Mouse (Mus musculus) kidney, embryonic 16.5 days (tissue): ENCODE data around the gene Git2. TPM values are rescaled to one million over a fixed set of nuclear protein-coding genes. Genes with fewer than 3 reads are reported as not detected.

ENCODE experiments used
- ATAC-seq: fragments of 200-750 bp; cut with Nextera tagmentation; 2 replicates; pipeline ENCODE4 v1.8.0; 2017; ENCODE audit warnings: moderate TSS enrichment; ENCODE audit not compliant: low FRiP score, low TSS enrichment
- H3K27ac ChIP-seq: fragments of 300-500 bp; sonication (generic); 2 replicates; pipeline ENCODE4 v1.5.1; 2014; ENCODE audit warnings: low read length
- H3K27me3 ChIP-seq: fragments of 300-500 bp; sonication (generic); 2 replicates; pipeline ENCODE4 v1.6.1; 2014; ENCODE audit warnings: low read length, control low read depth, mixed read lengths; ENCODE audit not compliant: insufficient read depth
- H3K36me3 ChIP-seq: fragments of 300-500 bp; sonication (generic); 2 replicates; pipeline ENCODE4 v1.6.1; 2014; ENCODE audit warnings: low read length, control low read depth, mixed read lengths; ENCODE audit not compliant: insufficient read depth
- H3K4me1 ChIP-seq: fragments of 300-500 bp; sonication (generic); 2 replicates; pipeline ENCODE4 v1.6.1; 2014; ENCODE audit warnings: low read length, control low read depth, mixed read lengths; ENCODE audit not compliant: insufficient read depth
- H3K4me2 ChIP-seq: fragments of 300-500 bp; sonication (generic); replicated peaks from 2 replicates; pipeline ENCODE4 v1.6.1; 2014; ENCODE audit warnings: low read depth, low read length
- H3K4me3 ChIP-seq: fragments of 300-500 bp; sonication (generic); 2 replicates; pipeline ENCODE4 v1.5.1; 2014; ENCODE audit warnings: mild to moderate bottlenecking, low read length
- H3K9ac ChIP-seq: fragments of 300-500 bp; sonication (generic); replicated peaks from 2 replicates; pipeline ENCODE4 v1.6.1; 2014; ENCODE audit warnings: low read length
- H3K9me3 ChIP-seq: fragments of 300-500 bp; sonication (generic); 2 replicates; pipeline ENCODE4 v1.6.1; 2016; ENCODE audit warnings: low read length, control low read depth
- WGBS: fragments of 180-500 bp; shearing (Covaris S2); extraction: QIAGEN DNeasy Blood & Tissue Kit; methylation state at CpG from one replicate; pipeline ENCODE4 v1.1.7; 2014; 5-methylcytosine and 5-hydroxymethylcytosine counted together
- polyA plus RNA-seq: library from polyadenylated mRNA; unstranded; fragments of >200 nt; fragmentation: Nextera tagmentation; extraction: Ambion mirVana; gene quantifications from 2 replicates; pipeline ENCODE4 v1.2.1, GENCODE M21; 2015

Git2 gene
- polyA plus RNA-seq, 1 experiment from 2014 or later = 45.7 TPM

- Histone ChIP-seq H3K4me1 (peaks cover 25% of the 10 kb centered on the region), H3K9ac (peak overlapping the region; percentile 96; the same call in 1 of the 2 replicates), H3K27me3 (no peaks in the 10 kb centered on the region), H3K4me3 (peak overlapping the region; percentile 85), H3K27ac (no peak overlapping the region), H3K9me3 (no peaks in the 10 kb centered on the region), H3K4me2 (peak overlapping the region; percentile 98), H3K36me3 (no peaks in the 10 kb centered on the region)
- no peak for ATAC-seq
- 68% methylated on average over 8 of the region's 8 CpGs for whole genome bisulfite sequencing
Measured at GRCm38 (mm10) chr5:114771796-114772195, 3.5 kb downstream of the Git2 start.

GRCm38 (mm10) chr5:114769786-114770185, 5.5 kb downstream of the Git2 start:
- Histone ChIP-seq H3K27me3 (no peaks in the 10 kb centered on the region), H3K4me3 (no peak overlapping the region), H3K9me3 (no peaks in the 10 kb centered on the region), H3K9ac (no peak overlapping the region), H3K27ac (no peak overlapping the region), H3K4me1 (peaks cover 10% of the 10 kb centered on the region), H3K4me2 (no peak overlapping the region), H3K36me3 (peaks cover 10% of the 10 kb centered on the region; the same call in 1 of the 2 replicates)
- WGBS = 87% methylated on average over 8 of the region's 8 CpGs
- ATAC-seq = no peak

- Histone ChIP-seq H3K36me3 (peaks cover 33% of the 10 kb centered on the region), H3K9me3 (no peaks in the 10 kb centered on the region), H3K9ac (no peak overlapping the region), H3K27me3 (no peaks in the 10 kb centered on the region), H3K4me1 (peaks cover 7% of the 10 kb centered on the region), H3K4me3 (no peak overlapping the region), H3K27ac (no peak overlapping the region), H3K4me2 (no peak overlapping the region)
- ATAC-seq = 0 out of 2 replicates have a peak, but pooled peaks have one; percentile 39
- 90% methylated on average over 7 of the region's 7 CpGs for WGBS
Measured at GRCm38 (mm10) chr5:114767185-114767584, 8.1 kb downstream of the Git2 start.

GRCm38 (mm10) chr5:114766686-114767085, 8.6 kb downstream of the Git2 start:
- Histone ChIP-seq H3K9ac (no peak overlapping the region), H3K4me3 (no peak overlapping the region), H3K4me2 (no peak overlapping the region), H3K9me3 (no peaks in the 10 kb centered on the region), H3K36me3 (peaks cover 34% of the 10 kb centered on the region), H3K27me3 (no peaks in the 10 kb centered on the region), H3K27ac (no peak overlapping the region), H3K4me1 (peaks cover 2% of the 10 kb centered on the region)
- ATAC-seq = no peak
- WGBS = 83% methylated on average over 8 of the region's 8 CpGs

DNA sequence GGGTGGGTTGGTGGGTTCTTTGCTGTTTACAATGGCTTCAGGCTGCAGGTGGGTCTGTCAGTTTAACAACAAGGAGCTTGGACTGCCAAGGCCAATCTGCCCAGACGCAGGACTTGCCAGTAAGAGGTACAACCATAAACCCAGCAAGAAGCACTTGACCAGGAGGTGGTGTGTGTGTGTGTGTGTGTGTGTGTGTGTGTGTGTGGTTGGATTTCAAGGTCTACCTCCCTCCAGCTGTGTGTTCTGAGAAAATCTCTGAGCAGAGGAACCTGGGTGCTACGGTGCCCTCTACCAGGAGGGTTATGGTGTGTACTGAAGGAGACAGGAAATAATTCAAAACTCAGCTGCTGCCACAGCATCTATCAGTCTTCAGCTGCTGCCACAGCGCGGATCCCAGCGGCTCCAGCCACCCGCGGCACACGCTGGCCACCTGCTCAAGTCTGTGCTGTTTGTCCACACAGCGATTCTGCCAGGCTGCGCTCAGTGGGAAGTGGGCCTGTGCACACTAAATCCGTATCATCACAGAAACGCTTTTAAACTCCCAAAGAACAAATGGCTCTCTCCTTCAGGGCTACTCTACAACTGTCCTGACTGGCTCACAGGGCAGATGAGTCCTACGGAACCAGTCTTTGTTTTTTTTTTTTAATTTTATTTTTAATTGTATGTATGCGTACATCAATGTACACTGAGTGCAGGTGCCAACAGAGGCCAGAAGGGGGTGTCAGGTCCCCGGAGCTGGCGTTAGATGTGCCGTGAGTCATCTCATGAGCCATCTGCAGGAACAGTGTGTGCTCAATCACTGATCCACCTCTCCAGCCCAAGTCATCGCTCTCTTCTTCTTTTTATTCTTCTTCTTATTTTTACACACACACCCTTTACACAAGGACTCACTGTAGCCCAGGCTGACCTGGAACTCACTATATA, 10.2 kb downstream of the Git2 start:
- WGBS = 88% methylated on average over 18 of the region's 18 CpGs
- Histone ChIP-seq H3K36me3 (peaks cover 44% of the 10 kb centered on the region), H3K27me3 (no peaks in the 10 kb centered on the region), H3K4me3 (no peak overlapping the region), H3K4me2 (no peak overlapping the region), H3K27ac (no peak overlapping the region), H3K9ac (no peak overlapping the region), H3K9me3 (no peaks in the 10 kb centered on the region), H3K4me1 (no peaks in the 10 kb centered on the region)
- ATAC-seq = no peak

DNA sequence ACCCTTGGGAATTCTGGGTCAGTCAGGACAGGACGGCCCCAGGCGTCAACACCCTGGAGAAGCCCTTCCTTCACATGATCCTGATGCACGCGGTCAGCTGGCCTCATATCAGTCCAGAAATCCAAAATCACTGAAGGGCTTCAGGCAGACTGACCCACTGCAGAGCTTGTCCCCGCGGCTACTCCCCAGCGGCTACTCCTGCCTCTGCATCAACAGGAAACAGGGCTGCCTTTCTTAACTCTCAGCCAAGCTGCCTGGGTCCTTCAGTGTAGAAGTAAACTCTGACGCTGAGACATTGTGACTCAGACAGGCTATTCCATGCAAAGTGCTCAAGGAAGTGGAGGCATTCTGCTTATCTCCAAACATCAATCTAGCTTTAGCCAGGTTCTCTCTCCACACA, 13.3 kb downstream of the Git2 start:
- H3K9me3 ChIP-seq = no peaks in the 10 kb centered on the region
- H3K4me1 ChIP-seq = no peaks in the 10 kb centered on the region
- H3K27me3 ChIP-seq = no peaks in the 10 kb centered on the region
- H3K4me3 ChIP-seq = no peak overlapping the region
- peaks cover 47% of the 10 kb centered on the region for H3K36me3 ChIP-seq
- H3K4me2 ChIP-seq = no peak overlapping the region
- WGBS = 80% methylated on average over 8 of the region's 8 CpGs
- no peak overlapping the region for H3K27ac ChIP-seq
- ATAC-seq = no peak
- no peak overlapping the region for H3K9ac ChIP-seq

GRCm38 (mm10) chr5:114759536-114760090, 15.7 kb downstream of the Git2 start:
- no peak overlapping the region for H3K27ac ChIP-seq
- no peak overlapping the region for H3K9ac ChIP-seq
- H3K4me3 ChIP-seq = no peak overlapping the region
- WGBS = 93% methylated on average over 5 of the region's 5 CpGs
- no peaks in the 10 kb centered on the region for H3K4me1 ChIP-seq
- no peak for ATAC-seq
- no peaks in the 10 kb centered on the region for H3K9me3 ChIP-seq
- H3K36me3 ChIP-seq = peaks cover 45% of the 10 kb centered on the region
- no peak overlapping the region for H3K4me2 ChIP-seq
- H3K27me3 ChIP-seq = no peaks in the 10 kb centered on the region

DNA sequence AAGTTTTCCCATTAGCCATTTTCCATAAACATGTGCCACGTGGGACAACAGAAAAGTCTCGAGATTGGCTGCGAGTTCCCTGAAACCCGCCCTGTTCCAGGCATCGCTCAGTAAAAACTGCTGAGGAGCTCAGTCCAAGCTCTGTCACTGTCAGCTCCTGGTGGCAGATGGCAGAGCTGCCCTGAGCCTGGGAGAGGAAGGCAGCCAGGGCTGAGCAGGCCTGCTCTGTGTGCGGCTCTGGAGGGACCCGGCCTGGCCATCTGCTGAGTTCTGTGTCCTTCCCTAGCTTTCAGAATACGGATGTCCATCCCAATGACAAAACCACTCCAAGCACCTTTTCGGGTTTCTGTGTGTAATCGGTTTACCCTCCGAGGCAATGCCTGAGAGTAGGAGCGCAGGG, 21.9 kb downstream of the Git2 start:
- H3K36me3 ChIP-seq = peaks cover 49% of the 10 kb centered on the region
- WGBS = 91% methylated on average over 12 of the region's 12 CpGs

DNA sequence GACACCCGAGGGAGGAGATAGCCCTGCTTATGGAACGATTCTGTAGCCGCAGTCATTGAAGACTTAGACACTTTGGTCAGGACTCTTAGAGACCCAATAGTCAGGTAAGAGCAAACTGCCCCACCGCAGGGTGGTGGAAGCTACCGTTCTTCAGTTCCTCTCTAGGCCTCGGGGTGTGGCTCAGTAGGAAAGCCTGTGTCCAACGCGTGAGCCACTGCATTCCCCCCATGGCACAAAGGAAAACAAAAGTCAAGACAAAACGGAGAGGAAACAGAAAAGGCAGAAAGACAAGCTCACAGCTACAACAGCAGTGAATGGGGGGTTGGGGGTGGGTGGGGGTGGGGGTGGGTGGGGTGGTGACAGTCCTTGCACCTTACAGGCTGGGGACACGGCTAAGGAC, 22.9 kb downstream of the Git2 start:
- Histone ChIP-seq H3K27me3 (no peaks in the 10 kb centered on the region), H3K9ac (no peak overlapping the region), H3K27ac (no peak overlapping the region), H3K4me3 (no peak overlapping the region), H3K36me3 (peaks cover 57% of the 10 kb centered on the region), H3K9me3 (no peaks in the 10 kb centered on the region), H3K4me2 (no peak overlapping the region), H3K4me1 (no peaks in the 10 kb centered on the region)
- WGBS = 92% methylated on average over 10 of the region's 10 CpGs
- ATAC-seq = no peak

More for the DNA sequence above, 21.9 kb downstream of the Git2 start:
- Histone ChIP-seq H3K9me3 (no peaks in the 10 kb centered on the region), H3K4me1 (no peaks in the 10 kb centered on the region), H3K4me3 (no peak overlapping the region), H3K9ac (no peak overlapping the region), H3K27me3 (no peaks in the 10 kb centered on the region), H3K4me2 (no peak overlapping the region), H3K27ac (no peak overlapping the region)
- ATAC-seq = no peak

DNA sequence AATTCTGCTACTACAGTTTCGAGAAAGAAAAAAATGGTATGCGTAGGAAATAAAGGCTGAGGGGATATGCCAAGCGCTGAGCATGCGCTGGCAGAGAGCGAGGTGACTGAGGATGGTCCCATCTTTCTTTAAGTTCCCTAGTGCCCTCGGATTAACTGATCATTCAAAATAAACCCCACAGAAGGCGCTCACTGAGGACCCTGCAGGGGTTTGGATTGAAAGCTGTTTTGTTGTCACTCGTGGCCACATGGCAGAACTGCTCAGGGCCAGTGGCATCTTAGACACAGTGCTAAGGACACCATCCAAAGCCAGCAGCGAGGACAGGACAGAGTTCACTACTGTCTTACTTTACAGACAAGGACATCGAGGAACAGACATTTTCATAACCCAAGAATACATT, 25.0 kb downstream of the Git2 start:
- H3K27ac ChIP-seq = no peak overlapping the region
- no peak for ATAC-seq
- peaks cover 62% of the 10 kb centered on the region for H3K36me3 ChIP-seq
- no peak overlapping the region for H3K9ac ChIP-seq
- 83% methylated on average over 10 of the region's 10 CpGs for WGBS
- no peak overlapping the region for H3K4me3 ChIP-seq
- H3K4me1 ChIP-seq = no peaks in the 10 kb centered on the region
- H3K4me2 ChIP-seq = no peak overlapping the region
- H3K27me3 ChIP-seq = no peaks in the 10 kb centered on the region
- no peaks in the 10 kb centered on the region for H3K9me3 ChIP-seq
